25 mouse cellular contexts compared by ENCODE assay signal in the genomic region with DNA sequence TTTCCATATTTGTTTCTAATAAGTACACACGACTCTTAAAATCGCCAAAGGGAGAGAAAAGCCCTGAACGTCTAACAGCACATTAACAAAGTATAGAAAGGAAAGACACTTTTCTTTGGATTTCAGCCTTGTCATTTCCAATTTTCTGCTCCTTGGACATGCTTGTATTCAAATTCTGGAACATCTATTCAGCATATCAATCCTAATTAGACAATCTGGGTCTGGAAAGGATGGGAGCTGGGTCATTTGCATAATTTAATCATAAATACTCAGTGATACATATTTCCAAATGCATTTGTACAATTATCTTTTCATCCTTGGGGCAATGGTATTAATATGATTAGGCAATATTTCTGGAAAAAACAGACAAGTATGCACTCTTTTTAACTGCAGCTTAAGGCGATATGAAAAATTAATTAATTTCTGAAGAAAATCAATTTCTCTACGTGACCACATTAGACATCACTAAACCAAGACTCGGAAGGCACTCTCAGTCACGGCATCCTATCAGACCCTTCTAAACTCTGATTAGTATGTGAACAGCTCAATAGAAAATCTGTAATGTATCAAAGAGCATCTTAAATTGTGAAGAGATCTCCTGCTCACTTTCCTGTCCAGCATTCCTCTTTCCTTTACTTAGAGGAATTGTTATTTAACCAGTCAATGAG. TPM values are rescaled to one million over a fixed set of nuclear protein-coding genes. Genes with fewer than 3 reads are reported as not detected.
DNase-seq lines count a peak whose midpoint lies in the region; ATAC-seq lines count a peak whose summit lies in the region.
"Had no signal": no experiment of that assay in that cellular context is flagged by ENCODE, and none has a peak within 500 bp of the region (broad histone marks: within the 10 kb centered on the region; RNA-seq: fewer than 3 reads in every experiment).

No protein-coding gene starts in this region.

- 63% methylated on average over 7 of the region's 7 CpGs for WGBS in midbrain, embryonic 11.5 days
- WGBS in midbrain, embryonic 10.5 days = 74% methylated on average over 7 of the region's 7 CpGs
- 50% methylated on average over 7 of the region's 7 CpGs for WGBS in hindbrain, embryonic 10.5 days
- 35% methylated on average over 7 of the region's 7 CpGs for WGBS in hindbrain, embryonic 16.5 days

- no peaks in the 10 kb centered on the region for H3K9me3 ChIP-seq in midbrain, embryonic 11.5 days (ENCODE audit: control insufficient read depth, low read length)
- H3K9me3 ChIP-seq in midbrain, embryonic 10.5 days (replicated peaks) = no peaks in the 10 kb centered on the region
- no peaks in the 10 kb centered on the region for H3K9me3 ChIP-seq in hindbrain, embryonic 10.5 days
- H3K9me3 ChIP-seq in hindbrain, embryonic 16.5 days (ENCODE audit: control insufficient read depth, low read length) = no peaks in the 10 kb centered on the region
- H3K9me3 ChIP-seq: embryonic facial prominence, embryonic 12.5 days; heart, embryonic 13.5 days; limb, embryonic 15.5 days; liver, embryonic 15.5 days; lung, embryonic 15.5 days; megakaryocyte, embryonic 14.5 days had no signal

- no peak for DNase-seq in midbrain, embryonic 11.5 days (ENCODE audit: low spot score, missing footprints)
- DNase-seq in midbrain, embryonic 10.5 days (ENCODE audit: low spot score) = no peak
- no peak for DNase-seq in hindbrain, embryonic 10.5 days (ENCODE audit: low spot score)
- peak; percentile 52 for DNase-seq in retina, embryonic 14.5 days (ENCODE audit: low spot score)
- no peak for DNase-seq in gastrocnemius, postnatal 10 days
- no peak for DNase-seq in T-cell, adult 2 months (ENCODE audit: low spot score)
- DNase-seq: adrenal gland, postnatal 36 days; cerebellum, adult 11-12 months; gastrocnemius, adult 2 months; heart, adult 2 months; heart, postnatal 14 days; kidney, adult 18-20 months; lung, postnatal 36 days; right cerebral cortex, postnatal 14 days had no signal

- peak; percentile 36; the same call in 1 of the 2 replicates for ATAC-seq in midbrain, embryonic 11.5 days (ENCODE audit: low FRiP score)
- 0 out of 2 replicates have a peak, but pooled peaks have one; percentile 13 for ATAC-seq in hindbrain, embryonic 16.5 days
- ATAC-seq: CD4-positive, CD25-positive, alpha-beta regulatory T cell, adult 4 months; inflammation-experienced regulatory T-cells, adult 6 months had no signal

- H3K36me3 ChIP-seq in midbrain, embryonic 11.5 days (ENCODE audit: control insufficient read depth, insufficient read depth, low read length) = no peaks in the 10 kb centered on the region
- H3K36me3 ChIP-seq in midbrain, embryonic 10.5 days = no peaks in the 10 kb centered on the region
- H3K36me3 ChIP-seq in hindbrain, embryonic 10.5 days = no peaks in the 10 kb centered on the region
- no peaks in the 10 kb centered on the region for H3K36me3 ChIP-seq in hindbrain, embryonic 16.5 days (ENCODE audit: control insufficient read depth, insufficient read depth, low read length)
- H3K36me3 ChIP-seq: embryonic facial prominence, embryonic 12.5 days; heart, embryonic 13.5 days; limb, embryonic 15.5 days; liver, embryonic 15.5 days; lung, embryonic 15.5 days had no signal

- H3K4me2 ChIP-seq in midbrain, embryonic 11.5 days = peak overlapping the region; percentile 15; the same call in 1 of the 2 replicates
- peak overlapping the region; percentile 21 for H3K4me2 ChIP-seq in hindbrain, embryonic 16.5 days (ENCODE audit: low read length)
- H3K4me2 ChIP-seq: embryonic facial prominence, embryonic 12.5 days; heart, embryonic 13.5 days; limb, embryonic 15.5 days; liver, embryonic 15.5 days; lung, embryonic 15.5 days had no signal

- H3K27ac ChIP-seq in midbrain, embryonic 11.5 days (ENCODE audit: low read depth, low read length) = peak overlapping the region; percentile 48; the same call in 1 of the 2 replicates
- no peak overlapping the region; the same call in 1 of the 2 replicates for H3K27ac ChIP-seq in midbrain, embryonic 10.5 days (replicated peaks)
- peak overlapping the region; percentile 75 for H3K27ac ChIP-seq in hindbrain, embryonic 10.5 days
- no peak overlapping the region for H3K27ac ChIP-seq in hindbrain, embryonic 16.5 days (ENCODE audit: low read depth, low read length)
- H3K27ac ChIP-seq: embryonic facial prominence, embryonic 12.5 days; gastrocnemius, adult 2 months; heart, adult 2 months; heart, embryonic 13.5 days; kidney, postnatal 0 days; left cerebral cortex, adult 2 months; limb, embryonic 15.5 days; liver, embryonic 15.5 days; lung, embryonic 15.5 days had no signal

- H3K27me3 ChIP-seq in midbrain, embryonic 11.5 days (ENCODE audit: control insufficient read depth, insufficient read depth, low read length) = no peaks in the 10 kb centered on the region
- no peaks in the 10 kb centered on the region for H3K27me3 ChIP-seq in midbrain, embryonic 10.5 days (ENCODE audit: low read depth, poor library complexity, severe bottlenecking)
- no peaks in the 10 kb centered on the region for H3K27me3 ChIP-seq in hindbrain, embryonic 10.5 days (ENCODE audit: insufficient read depth, poor library complexity, severe bottlenecking)
- no peaks in the 10 kb centered on the region for H3K27me3 ChIP-seq in hindbrain, embryonic 16.5 days (replicated peaks; ENCODE audit: control insufficient read depth, insufficient read depth, low read length)
- H3K27me3 ChIP-seq: embryonic facial prominence, embryonic 12.5 days; heart, embryonic 13.5 days; limb, embryonic 15.5 days; liver, embryonic 15.5 days; lung, embryonic 15.5 days; megakaryocyte, embryonic 14.5 days had no signal

- H3K4me1 ChIP-seq in midbrain, embryonic 11.5 days (ENCODE audit: control insufficient read depth, insufficient read depth, low read length) = peaks cover 17% of the 10 kb centered on the region
- peaks cover 38% of the 10 kb centered on the region for H3K4me1 ChIP-seq in midbrain, embryonic 10.5 days
- H3K4me1 ChIP-seq in hindbrain, embryonic 10.5 days (replicated peaks) = peaks cover 43% of the 10 kb centered on the region
- peaks cover 7% of the 10 kb centered on the region; the same call in 1 of the 2 replicates for H3K4me1 ChIP-seq in hindbrain, embryonic 16.5 days (ENCODE audit: control insufficient read depth, insufficient read depth, low read depth, low read length)
- H3K4me1 ChIP-seq: embryonic facial prominence, embryonic 12.5 days; heart, embryonic 13.5 days; limb, embryonic 15.5 days; liver, embryonic 15.5 days; lung, embryonic 15.5 days; megakaryocyte, embryonic 14.5 days had no signal

- H3K9ac ChIP-seq in midbrain, embryonic 11.5 days (ENCODE audit: low read length) = no peak overlapping the region
- H3K9ac ChIP-seq in hindbrain, embryonic 16.5 days (ENCODE audit: low read depth, low read length) = no peak overlapping the region
- H3K9ac ChIP-seq: embryonic facial prominence, embryonic 12.5 days; heart, embryonic 13.5 days; limb, embryonic 15.5 days; liver, embryonic 15.5 days; lung, embryonic 15.5 days had no signal

- H3K4me3 ChIP-seq in midbrain, embryonic 11.5 days (ENCODE audit: low read depth, low read length) = no peak overlapping the region
- H3K4me3 ChIP-seq in midbrain, embryonic 10.5 days = no peak overlapping the region
- H3K4me3 ChIP-seq in hindbrain, embryonic 10.5 days = 0 out of 2 replicates have a peak overlapping the region, but pooled peaks have one; percentile 3
- H3K4me3 ChIP-seq in hindbrain, embryonic 16.5 days (ENCODE audit: low read length) = no peak overlapping the region
- H3K4me3 ChIP-seq: embryonic facial prominence, embryonic 12.5 days; gastrocnemius, adult 2 months; heart, adult 2 months; heart, embryonic 13.5 days; left cerebral cortex, adult 2 months; limb, embryonic 15.5 days; liver, embryonic 15.5 days; lung, embryonic 15.5 days; megakaryocyte, embryonic 14.5 days had no signal

RNA-seq across cellular contexts. Expression of gene Dach1, which starts 13.7 kb away (rescaled TPM):
- polyA plus RNA-seq in midbrain, embryonic 11.5 days (2014; fragmentation: Nextera tagmentation; extraction: Ambion mirVana) = 24.0 and 24.2 TPM in 2 replicates
- polyA plus RNA-seq in midbrain, embryonic 10.5 days (2016; fragmentation: Nextera tagmentation; extraction: Ambion mirVana) = 10.1 and 13.1 TPM in 2 replicates
- polyA plus RNA-seq in hindbrain, embryonic 10.5 days (2016; fragmentation: Nextera tagmentation; extraction: Ambion mirVana) = 16.2 and 19.0 TPM in 2 replicates
- polyA plus RNA-seq in hindbrain, embryonic 16.5 days (2015; fragmentation: Nextera tagmentation; extraction: Ambion mirVana) = 14.4 TPM in 2 replicates
- total RNA-seq in gastrocnemius, postnatal 10 days (2021) = 10 to 100 TPM in 1 of 2 experiments, 1 to 10 TPM in 1; 9.0 to 11.7 TPM
- polyA plus RNA-seq: CD4-positive, CD25-positive, alpha-beta regulatory T cell, adult 4 months; inflammation-experienced regulatory T-cells, adult 6 months had no signal

Comparison
In these comparisons a context has a peak if more than half of its experiments do, and no peak if none do; other contexts are left out.
1. H3K27ac ChIP-seq: peak in midbrain, embryonic 11.5 days (single experiment) and hindbrain, embryonic 10.5 days (single experiment); none in midbrain, embryonic 10.5 days (single experiment) and hindbrain, embryonic 16.5 days (single experiment).